Mouse (Mus musculus) testis, adult 2 months (tissue): Measurements from ENCODE around the gene Hnrnpc.

Source experiments
- CTCF ChIP-seq: fragments of 200-500 bp; IDR thresholded peaks from 2 replicates; pipeline ENCODE4 v1.5.1; 2012; ENCODE audit warnings: low read depth, mild to moderate bottlenecking, inconsistent platforms, low read length, moderate library complexity; ENCODE audit not compliant: control insufficient read depth, insufficient read depth, insufficient replicate concordance
- POLR2A ChIP-seq: fragments of 200-500 bp; IDR thresholded peaks from 2 replicates; pipeline ENCODE4 v1.6.1; 2012; ENCODE audit warnings: low read depth, mild to moderate bottlenecking, inconsistent platforms, low read length, moderate library complexity; ENCODE audit not compliant: control insufficient read depth

DNA sequence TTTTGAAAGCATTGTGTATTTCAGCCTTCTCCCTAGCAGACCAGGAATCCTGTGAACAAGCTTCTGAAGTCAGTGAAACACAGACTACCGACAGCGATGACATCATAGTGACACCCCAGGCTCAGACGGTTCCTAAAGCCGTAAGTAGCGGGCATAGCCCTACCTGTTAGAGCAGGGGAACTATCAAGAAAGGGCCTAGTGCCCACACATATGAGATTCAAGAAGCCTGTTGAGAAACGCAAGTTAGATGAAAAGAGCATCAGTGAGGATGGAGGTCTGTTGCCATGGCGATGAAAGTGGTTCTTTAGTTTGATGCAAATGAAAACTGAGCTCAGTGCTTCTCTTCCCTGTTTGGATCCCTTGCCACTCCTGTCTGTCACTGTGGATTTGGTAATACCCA is 48.4 kb upstream of the Hnrnpc start:
- TF ChIP-seq CTCF, result no peak
- no peak for TF ChIP-seq POLR2A
